Mouse (Mus musculus): ENCODE data around the gene Ghrhr. TPM values are rescaled to one million over a fixed set of nuclear protein-coding genes. Genes with fewer than 3 reads are reported as not detected.

Ghrhr gene
- polyA plus RNA-seq, 1 experiment from 2014 or later: not detected

DNA sequence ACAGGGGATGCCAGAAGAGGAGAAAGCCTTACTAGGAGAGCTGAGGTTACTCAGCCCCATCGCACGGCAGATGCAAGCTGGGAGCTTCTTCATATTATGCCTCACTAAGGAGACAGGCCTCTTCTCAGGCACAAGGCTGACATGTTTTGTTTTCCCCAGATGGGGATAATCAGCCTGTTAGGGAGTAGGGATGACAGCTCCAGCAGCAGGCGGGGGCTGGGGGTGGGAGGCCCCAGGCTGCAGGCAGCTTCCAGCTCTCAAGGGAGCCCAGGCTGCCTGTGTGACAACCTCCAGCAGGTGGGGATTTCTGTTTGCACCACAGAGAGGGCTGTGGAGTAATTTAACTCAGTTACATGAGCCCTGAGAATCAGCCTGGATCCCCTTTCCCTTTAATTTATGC lies 58.3 kb downstream of the Ghrhr start:
- H3K9ac ChIP-seq: no peak overlapping the region
- H3K4me1 ChIP-seq: no peaks in the 10 kb centered on the region
- 47% methylated on average over 3 of the region's 3 CpGs for WGBS (ENCODE audit: insufficient replicate concordance)
- H3K27ac ChIP-seq: no peak overlapping the region
- no peak for ATAC-seq
- no peak overlapping the region for H3K4me2 ChIP-seq
- H3K36me3 ChIP-seq: no peaks in the 10 kb centered on the region
- H3K27me3 ChIP-seq (replicated peaks): peaks cover 4% of the 10 kb centered on the region; the same call in 1 of the 2 replicates
- H3K9me3 ChIP-seq (replicated peaks): no peaks in the 10 kb centered on the region
- H3K4me3 ChIP-seq: no peak overlapping the region

GRCm38 (mm10) chr6:55435266-55436159 lies 59.4 kb downstream of the Ghrhr start:
- Histone ChIP-seq H3K27ac (no peak overlapping the region), H3K36me3 (no peaks in the 10 kb centered on the region), H3K9me3 (replicated peaks) (no peaks in the 10 kb centered on the region), H3K27me3 (replicated peaks) (peaks cover 4% of the 10 kb centered on the region; the same call in 1 of the 2 replicates), H3K4me1 (no peaks in the 10 kb centered on the region), H3K4me3 (no peak overlapping the region), H3K4me2 (no peak overlapping the region), H3K9ac (no peak overlapping the region)
- whole genome bisulfite sequencing (ENCODE audit: insufficient replicate concordance): 59% methylated on average over 8 of the region's 8 CpGs
- no peak for ATAC-seq

DNA sequence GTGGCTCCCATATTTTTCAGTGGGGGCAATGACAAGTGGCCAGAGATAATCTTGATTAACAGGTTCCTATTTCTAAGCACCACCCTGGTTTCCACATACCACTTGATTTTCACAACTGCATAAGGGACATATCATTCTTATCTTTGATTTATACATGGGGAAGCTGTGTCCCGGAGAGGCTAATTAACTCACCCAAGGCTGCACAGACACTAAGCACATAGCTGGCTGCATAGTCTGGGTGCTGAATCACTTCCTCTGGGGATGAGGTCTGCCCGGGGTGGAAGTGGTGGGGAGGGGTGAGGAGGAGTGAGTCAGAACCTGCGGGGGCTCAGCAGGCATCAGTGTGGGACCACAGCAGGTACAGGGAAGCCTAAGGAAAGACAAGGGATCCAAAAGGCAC lies 61.8 kb downstream of the Ghrhr start:
- H3K4me3 ChIP-seq: no peak overlapping the region
- H3K36me3 ChIP-seq: no peaks in the 10 kb centered on the region
- no peak overlapping the region for H3K27ac ChIP-seq
- no peak for ATAC-seq
- no peaks in the 10 kb centered on the region for H3K4me1 ChIP-seq
- no peak overlapping the region for H3K9ac ChIP-seq
- H3K27me3 ChIP-seq (replicated peaks): peaks cover 12% of the 10 kb centered on the region; the same call in 1 of the 2 replicates
- H3K9me3 ChIP-seq (replicated peaks): no peaks in the 10 kb centered on the region
- no peak overlapping the region for H3K4me2 ChIP-seq
- WGBS (ENCODE audit: insufficient replicate concordance): 13% methylated on average over 3 of the region's 3 CpGs

Other genes with a start within 250 kb of the Ghrhr start
- 0.78 and 1.0 TPM in 2 replicates for gene Crhr2, start 243.3 kb upstream of the Ghrhr start, polyA plus RNA-seq (2016; fragmentation: Nextera tagmentation; extraction: Ambion mirVana)
- gene Inmt, start 201.3 kb upstream of the Ghrhr start, polyA plus RNA-seq (2016; fragmentation: Nextera tagmentation; extraction: Ambion mirVana): 0.41 and 0.63 TPM in 2 replicates
- 1.7 and 2.1 TPM in 2 replicates for gene Mindy4, start 172.9 kb upstream of the Ghrhr start, polyA plus RNA-seq (2016; fragmentation: Nextera tagmentation; extraction: Ambion mirVana)
- 29.1 and 29.5 TPM in 2 replicates for gene Aqp1, start 39.9 kb upstream of the Ghrhr start, polyA plus RNA-seq (2016; fragmentation: Nextera tagmentation; extraction: Ambion mirVana)
- gene Adcyap1r1, start 75.7 kb downstream of the Ghrhr start, polyA plus RNA-seq (2016; fragmentation: Nextera tagmentation; extraction: Ambion mirVana): 0.12 and 0.24 TPM in 2 replicates